Mouse (Mus musculus) heart, postnatal 25 days (tissue): ENCODE data around the gene A230050P20Rik. TPM values are rescaled to one million over a fixed set of nuclear protein-coding genes. Genes with fewer than 3 reads are reported as not detected.

Experiments used
- DNase-seq: peaks from one replicate; pipeline ENCODE4 v3.0.0; 2022; ENCODE audit warnings: low spot score
- intact Hi-C: fragments of 180-260 bp; cut with DNase I; formaldehyde crosslinking; loops from one replicate; pipeline ENCODE4 v1.15.1; 2025
- microRNA-seq: library from miRNA; unstranded; fragments of <30 nt; microRNA quantifications from one replicate; pipeline ENCODE4 v1.2.0, GENCODE M21; 2022
- total RNA-seq, 2 experiments: library from RNA; stranded (reverse); gene quantifications; 2 replicates each; pipeline ENCODE4 v1.2.3; 2021

The A230050P20Rik gene
- total RNA-seq, 2 experiments from 2014 or later, result 4.0 to 4.2 TPM

DNA sequence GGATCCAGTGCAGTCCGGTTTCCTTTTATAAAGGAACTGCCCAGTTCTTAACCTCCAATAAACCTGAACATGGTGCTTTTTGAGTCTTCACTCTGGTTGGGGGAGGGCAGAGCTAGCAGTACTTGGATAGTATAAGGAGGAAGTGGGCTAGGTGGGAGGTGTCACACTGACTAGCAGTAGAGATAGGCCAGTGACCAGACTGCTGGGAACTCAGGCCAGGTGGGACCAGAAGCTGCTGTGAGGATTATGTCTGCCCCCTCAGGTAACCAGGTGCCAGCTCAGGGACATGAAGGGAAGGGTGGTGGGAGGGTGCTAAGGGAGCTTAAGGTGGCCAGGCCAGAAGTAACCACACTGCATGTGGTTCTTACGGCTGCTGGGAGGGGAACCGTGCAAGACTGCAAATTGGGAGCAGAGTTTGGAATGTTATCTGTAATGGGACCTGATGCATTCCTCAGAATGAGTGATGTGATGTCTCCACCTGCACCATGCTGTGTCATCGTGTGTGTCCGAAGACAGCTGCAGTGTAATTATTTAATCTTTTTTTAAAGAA is 23.7 kb downstream of the A230050P20Rik start:
- no peak for DNase-seq
- intact Hi-C loops, result no loop called here

DNA sequence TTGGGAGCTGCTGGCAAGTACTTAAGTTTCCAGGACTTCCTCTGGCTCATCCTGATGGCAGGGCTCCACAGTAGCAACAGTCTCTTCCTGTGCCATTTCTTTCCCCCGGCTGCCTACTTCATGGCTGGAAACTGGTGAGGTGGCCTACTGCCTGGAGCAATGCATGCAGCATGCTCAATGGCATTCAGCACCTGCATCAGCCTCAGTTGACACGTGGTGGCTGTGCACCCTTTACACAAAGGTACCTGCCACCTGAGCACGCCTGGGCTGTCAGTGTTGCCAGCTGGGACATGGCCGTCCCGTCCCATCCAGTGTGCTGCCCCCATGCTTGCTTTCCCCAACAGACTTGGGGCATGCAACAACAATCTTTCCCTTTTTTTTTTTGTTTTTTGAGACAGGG is 24.6 kb downstream of the A230050P20Rik start:
- DNase-seq, result no peak
- intact Hi-C loops, result no loop called here

DNA sequence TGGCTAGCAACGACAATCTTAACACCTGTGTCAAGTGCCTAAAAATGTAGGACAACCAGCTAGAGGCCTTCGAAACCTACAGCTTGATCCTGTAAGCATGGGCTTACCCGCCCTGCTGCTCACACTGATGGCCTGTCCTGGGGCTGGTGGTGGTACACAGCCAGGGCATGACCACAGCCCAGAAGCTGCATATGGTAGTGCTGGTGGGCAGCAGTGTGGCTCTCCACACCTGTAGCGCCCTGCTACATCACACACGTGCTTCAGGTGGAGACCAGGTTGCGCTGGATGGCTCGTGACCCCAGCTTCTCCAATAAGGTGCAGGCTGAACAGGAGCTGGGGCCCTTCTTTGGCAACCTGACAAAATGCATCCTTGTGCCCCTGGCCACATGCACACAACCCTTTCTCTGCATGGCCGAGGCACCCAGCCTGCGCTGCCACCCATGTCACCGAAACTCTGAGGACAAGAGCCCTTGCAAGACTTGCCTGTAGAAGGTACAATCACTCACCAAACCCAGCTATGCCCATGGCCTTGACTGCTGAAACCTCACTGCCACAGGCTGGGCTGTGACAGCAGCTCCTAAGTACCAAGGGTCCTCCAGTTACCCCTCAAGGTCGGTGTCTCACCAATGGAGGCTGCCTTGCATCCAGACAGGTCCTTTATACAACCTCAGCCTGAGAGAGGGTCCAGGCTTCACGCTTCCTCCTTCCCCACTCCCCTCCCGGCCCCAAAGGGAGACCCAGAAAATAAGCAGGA is 25.3 kb downstream of the A230050P20Rik start:
- no peak for DNase-seq
- intact Hi-C loops, result no loop called here

DNA sequence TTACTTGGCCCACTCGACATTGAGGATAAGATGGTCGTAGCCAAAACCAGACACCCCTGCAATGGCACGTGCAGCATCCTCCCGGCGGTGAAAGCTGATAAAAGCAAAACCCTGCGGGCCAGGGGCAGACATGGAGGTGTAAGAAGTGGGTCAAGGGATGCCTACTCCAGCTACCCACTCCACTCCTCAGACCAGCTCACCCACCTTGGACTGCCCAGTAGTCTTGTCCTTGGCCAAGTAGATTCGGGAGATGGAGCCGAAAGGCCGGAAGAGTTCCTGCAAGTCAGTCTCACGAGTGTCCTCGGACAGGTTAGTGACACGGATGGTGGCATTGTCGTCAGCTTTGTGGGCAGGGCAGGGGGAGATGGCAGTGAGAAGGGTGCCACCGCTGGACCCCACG is 26.2 kb downstream of the A230050P20Rik start:
- no peak for DNase-seq
- intact Hi-C loops, result no loop called here

DNA sequence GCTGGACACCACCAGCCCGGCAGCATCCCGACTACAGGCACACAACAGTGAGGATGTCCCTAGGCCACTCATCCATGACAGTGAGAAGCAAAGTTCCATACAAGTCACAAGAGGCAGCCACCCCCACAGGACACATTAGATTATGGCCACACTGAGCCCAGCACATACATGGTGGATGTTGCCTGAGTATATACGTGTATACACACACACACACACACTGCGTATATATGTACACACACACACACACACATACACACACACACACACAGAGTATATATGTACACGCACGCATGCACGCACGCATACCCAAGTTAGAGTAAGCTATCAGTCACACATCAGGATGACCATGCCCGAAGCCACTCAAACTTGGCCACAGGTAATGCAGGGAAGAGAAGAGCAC is 26.9 kb downstream of the A230050P20Rik start:
- DNase-seq, result no peak
- intact Hi-C loops, result no loop called here

DNA sequence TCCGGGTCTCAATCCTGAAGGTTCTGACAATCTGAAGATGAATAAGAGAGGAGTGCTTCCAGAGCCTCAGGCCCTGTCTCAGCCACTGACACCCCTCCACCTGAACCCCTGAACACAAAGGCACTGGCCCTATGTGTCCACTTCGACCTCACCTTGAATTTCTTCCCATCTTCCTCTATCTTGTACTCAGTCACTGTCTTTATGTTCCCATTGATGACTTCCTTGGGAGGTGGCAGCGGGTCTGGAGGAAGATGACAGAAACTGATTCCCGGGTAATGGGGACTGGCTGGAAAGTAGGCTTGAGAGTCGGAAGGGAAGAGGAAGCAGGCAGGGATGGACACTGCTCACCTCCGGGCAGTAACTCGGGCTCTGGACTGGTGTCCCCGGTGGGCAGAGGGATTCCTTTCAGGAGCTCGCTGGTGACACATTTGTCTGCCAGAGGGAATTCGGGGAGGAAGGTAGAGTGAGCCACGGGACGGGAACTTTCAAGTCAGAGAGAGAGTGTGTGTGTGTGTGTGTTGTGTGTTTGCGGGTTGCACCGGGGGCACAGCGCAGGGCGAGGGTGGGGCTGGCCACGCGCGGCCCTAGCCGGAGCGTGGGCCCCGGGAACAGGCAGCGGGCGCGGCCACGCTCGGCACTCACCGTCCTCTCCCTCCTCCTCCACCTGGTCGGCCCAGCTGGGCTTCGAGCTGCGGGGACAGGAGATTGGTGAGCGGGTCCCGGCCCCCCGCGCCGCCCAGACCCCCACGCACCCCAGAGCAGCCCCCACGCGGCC is 29.5 kb downstream of the A230050P20Rik start:
- intact Hi-C loops, result no loop called here
- no peak for DNase-seq

DNA sequence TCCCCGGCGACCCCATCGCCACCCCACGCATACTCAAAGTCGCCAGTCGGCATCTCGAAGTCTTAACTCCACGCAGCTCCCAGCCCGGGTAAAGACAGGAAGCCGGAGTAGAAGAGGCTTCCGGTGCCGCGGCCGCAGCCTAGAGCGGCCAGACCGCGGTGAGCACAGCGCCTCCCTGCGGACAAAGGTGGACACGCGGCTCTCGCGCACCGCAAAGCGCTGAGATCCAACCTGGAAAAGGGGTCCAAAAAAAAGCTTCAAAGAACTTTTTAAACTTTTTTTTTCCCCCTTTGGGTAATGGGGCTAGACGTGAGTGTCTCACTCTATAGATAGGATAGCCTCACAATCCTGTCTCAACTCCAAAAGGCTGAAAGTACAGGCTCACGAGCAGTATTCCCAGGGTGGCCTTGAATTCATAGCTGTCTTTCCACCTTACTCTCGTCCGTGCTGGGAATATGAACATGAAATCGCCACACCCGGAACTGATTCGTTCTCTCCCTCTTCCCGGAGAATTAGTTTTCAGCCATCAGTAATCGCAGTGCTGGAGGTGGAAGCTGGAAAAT is 30.1 kb downstream of the A230050P20Rik start, which contains the start of gene Eif3g:
TSS of gene Eif3g (minus strand) at position 113 of the 563 bp plus-strand sequence.
- peak; percentile 70 for DNase-seq
- intact Hi-C loops, result no loop called here

DNA sequence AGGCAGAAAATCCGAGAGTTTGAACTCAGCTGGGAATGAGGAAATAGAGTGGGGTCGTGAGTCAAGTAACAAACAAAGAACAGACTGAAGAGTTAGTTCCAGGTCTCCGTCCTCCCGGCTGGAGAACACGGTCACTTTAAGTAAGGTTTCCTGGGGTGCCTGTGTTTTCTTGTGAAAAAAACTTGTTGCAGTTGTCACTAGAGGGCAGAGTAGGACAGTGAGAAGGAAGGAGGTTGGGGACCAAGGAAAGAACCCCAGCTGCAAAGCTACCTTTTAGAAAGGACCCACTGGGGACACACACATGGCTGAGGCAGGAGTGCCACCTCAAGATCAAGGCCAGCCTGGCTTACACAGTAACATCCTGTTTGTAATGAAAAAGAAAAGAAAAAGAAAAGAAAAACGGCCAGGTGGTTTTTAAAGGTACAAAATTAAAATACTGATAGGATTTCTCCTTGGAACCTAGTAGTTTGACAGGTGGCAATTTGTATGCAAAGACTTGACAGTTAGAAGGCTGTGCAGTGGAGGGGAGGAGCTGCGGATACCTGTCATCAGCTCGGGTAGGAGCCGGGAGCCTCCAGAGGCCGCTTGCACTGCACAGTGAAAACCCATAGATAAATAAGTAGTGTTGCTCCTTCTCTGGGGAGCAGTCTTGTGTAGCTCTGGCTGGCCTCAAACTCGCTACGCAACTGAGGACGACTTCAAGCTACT is 33.2 kb downstream of the A230050P20Rik start:
- intact Hi-C loops, result loop anchor here (2.0 kb wide), 2 partner anchors 99 to 237 kb away; no protein-coding TSS in a partner anchor
- DNase-seq, result no peak

DNA sequence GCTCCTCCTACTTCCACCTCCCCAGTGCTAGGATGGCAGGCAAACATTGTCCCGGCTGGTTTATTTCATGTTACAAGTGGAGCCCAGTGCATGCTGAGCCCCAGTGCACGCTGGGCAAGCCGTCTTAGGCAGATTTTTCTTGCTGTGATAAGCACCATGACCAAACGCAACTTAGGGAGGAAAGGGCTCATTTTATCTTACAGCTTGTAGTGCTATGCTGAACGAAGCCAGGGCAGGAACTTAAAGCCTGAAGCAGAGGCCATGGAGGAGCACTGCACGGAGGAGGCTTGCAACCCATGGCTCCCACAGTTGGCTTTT is 33.7 kb downstream of the A230050P20Rik start:
- intact Hi-C loops, result no loop called here

DNA sequence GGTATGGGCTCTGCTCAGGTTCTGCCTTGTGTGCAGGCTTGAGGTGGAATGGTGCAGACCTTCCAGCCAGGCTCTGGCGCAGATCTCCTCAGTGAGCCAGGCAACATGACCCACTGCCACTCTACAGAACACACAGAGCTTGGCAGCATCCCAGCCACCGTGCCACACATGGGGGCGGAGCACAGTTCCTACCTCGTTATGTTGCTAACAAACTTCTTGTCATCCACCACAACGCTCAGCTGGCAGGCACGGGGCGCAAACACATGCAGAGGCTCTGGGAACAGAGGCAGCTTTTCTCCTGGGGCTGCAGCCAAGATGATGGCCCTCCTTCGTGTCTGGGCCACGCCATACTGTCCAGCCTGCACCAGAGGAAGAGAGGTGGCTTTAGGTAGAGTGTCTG is 41.5 kb downstream of the A230050P20Rik start:
- DNase-seq, result no peak
- intact Hi-C loops, result no loop called here

More for the DNA sequence above, 33.7 kb downstream of the A230050P20Rik start:
- no peak for DNase-seq

DNA sequence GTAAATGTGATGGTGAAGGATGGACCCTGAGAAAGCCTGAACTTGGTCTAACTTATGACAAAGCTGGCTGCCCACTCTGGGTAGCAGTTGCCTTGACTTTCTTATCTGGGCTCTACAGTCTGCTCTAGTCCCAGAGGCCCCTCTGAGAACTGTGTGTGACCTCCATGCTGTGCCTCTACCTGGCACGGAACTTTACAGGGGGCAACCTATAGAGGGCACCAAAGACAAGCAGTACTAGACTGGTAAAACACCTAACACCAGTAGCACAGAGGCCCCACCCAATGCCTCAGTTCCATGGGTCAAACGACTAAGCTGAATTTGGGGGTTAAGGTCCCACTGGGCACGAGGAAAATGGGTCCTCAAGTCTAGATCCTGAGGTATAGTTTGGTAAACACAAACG is 47.7 kb downstream of the A230050P20Rik start:
- intact Hi-C loops, result loop anchor here (5.0 kb wide), 1 partner anchor 81 kb away; no protein-coding TSS in a partner anchor
- DNase-seq, result no peak

DNA sequence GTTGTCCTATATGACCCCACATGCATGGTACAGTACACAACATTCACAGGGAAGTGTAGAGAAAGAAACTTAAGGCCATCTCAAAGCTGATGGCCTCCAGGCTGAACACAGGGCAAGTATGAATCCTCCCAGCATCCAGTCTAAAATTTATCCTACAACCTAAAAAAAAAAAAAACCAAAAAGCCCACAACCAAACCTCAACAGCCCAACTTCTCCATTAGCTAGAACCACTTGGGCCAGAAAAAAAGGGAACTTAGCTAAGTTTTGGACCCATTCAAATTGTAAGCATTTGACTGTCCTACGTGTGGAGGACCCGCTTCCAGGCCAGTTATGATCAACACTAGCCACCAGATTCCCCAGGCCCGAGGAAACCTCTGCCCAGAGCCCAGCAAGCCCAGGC is 54.8 kb downstream of the A230050P20Rik start:
- DNase-seq, result no peak
- intact Hi-C loops, result no loop called here

Small RNA genes within 50 kb of the gene (microRNA-seq; reads per million reads assigned to microRNA genes)
- gene Mir7081, result not detected

Other genes starting within 250 kb of the A230050P20Rik start
- 100 to 1,000 TPM; 218 to 220 TPM for gene Ubl5, start 225.8 kb upstream of the A230050P20Rik start, total RNA-seq
- gene Fbxl12, start 223.9 kb upstream of the A230050P20Rik start, total RNA-seq, result 10 to 100 TPM; 10.5 to 11.5 TPM
- 10 to 100 TPM; 18.3 to 19.2 TPM for gene Pin1, start 216.5 kb upstream of the A230050P20Rik start, total RNA-seq
- gene Olfm2, start 122.3 kb upstream of the A230050P20Rik start, total RNA-seq, result under 1 TPM in 1 of 2 experiments, not detected in 1; 0.18 TPM
- 10 to 100 TPM; 26.1 to 30.2 TPM for gene Col5a3, start 53.6 kb upstream of the A230050P20Rik start, total RNA-seq
- gene Rdh8, start 50.1 kb upstream of the A230050P20Rik start, total RNA-seq, result not detected
- 1 to 10 TPM; 3.2 to 3.3 TPM for gene Angptl6, start 11.1 kb downstream of the A230050P20Rik start, total RNA-seq
- gene Ppan, start 19.5 kb downstream of the A230050P20Rik start, total RNA-seq, result 1 to 10 TPM; 7.0 to 9.5 TPM
- 100 to 1,000 TPM in 1 of 2 experiments, 10 to 100 TPM in 1; 97.8 to 100 TPM for gene Eif3g, start 30.0 kb downstream of the A230050P20Rik start, total RNA-seq
- 10 to 100 TPM; 12.4 to 12.7 TPM for gene Dnmt1, start 91.2 kb downstream of the A230050P20Rik start, total RNA-seq
- 1 to 10 TPM; 4.2 to 6.7 TPM for gene S1pr2, start 108.1 kb downstream of the A230050P20Rik start, total RNA-seq
- gene Mrpl4, start 134.1 kb downstream of the A230050P20Rik start, total RNA-seq, result 100 to 1,000 TPM; 143 to 144 TPM
- gene Icam1, start 147.3 kb downstream of the A230050P20Rik start, total RNA-seq, result 1 to 10 TPM; 7.7 to 9.6 TPM
- under 1 TPM; 0.26 to 0.64 TPM for gene Icam4, start 160.7 kb downstream of the A230050P20Rik start, total RNA-seq
- gene Icam5, start 163.4 kb downstream of the A230050P20Rik start, total RNA-seq, result not detected
- not detected for gene Zglp1, start 198.5 kb downstream of the A230050P20Rik start, total RNA-seq
- gene Gm49373, start 204.5 kb downstream of the A230050P20Rik start, total RNA-seq, result under 1 TPM in 1 of 2 experiments, not detected in 1; 0.13 TPM
- gene Fdx1l, start 205.0 kb downstream of the A230050P20Rik start, total RNA-seq, result 10 to 100 TPM; 33.6 to 36.5 TPM
- 1 to 10 TPM in 1 of 2 experiments, under 1 TPM in 1; 0.86 to 1.5 TPM for gene Gm38431, start 223.4 kb downstream of the A230050P20Rik start, total RNA-seq
- gene Raver1, start 223.4 kb downstream of the A230050P20Rik start, total RNA-seq, result 10 to 100 TPM; 25.8 to 27.9 TPM